Mouse (Mus musculus) midbrain, embryonic 14.5 days (tissue): ENCODE measurements around the gene Plekhg1. TPM values are rescaled to one million over a fixed set of nuclear protein-coding genes. Genes with fewer than 3 reads are reported as not detected.

Experiments used
- ATAC-seq: fragments of 200-750 bp; cut with Nextera tagmentation; 2 replicates; pipeline ENCODE4 v1.8.0; 2017; ENCODE audit warnings: moderate number of reproducible peaks, moderate library complexity; ENCODE audit not compliant: low FRiP score, low TSS enrichment
- DNase-seq: peaks from one replicate; pipeline ENCODE4 v3.0.0-alpha.2; 2015
- H3K27ac ChIP-seq: fragments of 300-500 bp; sonication (generic); replicated peaks from 2 replicates; pipeline ENCODE4 v1.5.1; 2014; ENCODE audit warnings: mild to moderate bottlenecking, low read depth, low read length, moderate library complexity
- H3K27me3 ChIP-seq: fragments of 300-500 bp; sonication (generic); 2 replicates; pipeline ENCODE4 v1.6.1; 2014; ENCODE audit warnings: low read length, control low read depth, mixed read lengths; ENCODE audit not compliant: control insufficient read depth, insufficient read depth
- H3K36me3 ChIP-seq: fragments of 300-500 bp; sonication (generic); 2 replicates; pipeline ENCODE4 v1.6.1; 2014; ENCODE audit warnings: low read length, control low read depth; ENCODE audit not compliant: control insufficient read depth, insufficient read depth
- H3K4me1 ChIP-seq: fragments of 300-500 bp; sonication (generic); 2 replicates; pipeline ENCODE4 v1.6.1; 2014; ENCODE audit warnings: mild to moderate bottlenecking, antibody characterized with exemption, low read length, control low read depth; ENCODE audit not compliant: control insufficient read depth, insufficient read depth
- H3K4me2 ChIP-seq: fragments of 300-500 bp; sonication (generic); 2 replicates; pipeline ENCODE4 v1.6.1; 2014; ENCODE audit warnings: mild to moderate bottlenecking, low read length, moderate library complexity
- H3K4me3 ChIP-seq: fragments of 300-500 bp; sonication (generic); replicated peaks from 2 replicates; pipeline ENCODE4 v1.5.1; 2014; ENCODE audit warnings: low read depth, low read length
- H3K9ac ChIP-seq: fragments of 300-500 bp; sonication (generic); replicated peaks from 2 replicates; pipeline ENCODE4 v1.6.1; 2014; ENCODE audit warnings: mild to moderate bottlenecking, low read length, moderate library complexity
- H3K9me3 ChIP-seq: fragments of 300-500 bp; sonication (generic); 2 replicates; pipeline ENCODE4 v1.6.1; 2016; ENCODE audit warnings: low read length, control low read depth, mixed read lengths; ENCODE audit not compliant: control insufficient read depth
- WGBS: fragments of 180-500 bp; shearing (Covaris S2); extraction: QIAGEN DNeasy Blood & Tissue Kit; methylation state at CpG from one replicate; pipeline ENCODE4 v1.1.7; 2014; 5-methylcytosine and 5-hydroxymethylcytosine counted together
- polyA plus RNA-seq: library from polyadenylated mRNA; unstranded; fragments of >200 nt; fragmentation: Nextera tagmentation; extraction: Ambion mirVana; gene quantifications from 2 replicates; pipeline ENCODE4 v1.2.1, GENCODE M21; 2014

The Plekhg1 gene
- polyA plus RNA-seq, 1 experiment from 2014 or later, result 8.9 TPM

DNA sequence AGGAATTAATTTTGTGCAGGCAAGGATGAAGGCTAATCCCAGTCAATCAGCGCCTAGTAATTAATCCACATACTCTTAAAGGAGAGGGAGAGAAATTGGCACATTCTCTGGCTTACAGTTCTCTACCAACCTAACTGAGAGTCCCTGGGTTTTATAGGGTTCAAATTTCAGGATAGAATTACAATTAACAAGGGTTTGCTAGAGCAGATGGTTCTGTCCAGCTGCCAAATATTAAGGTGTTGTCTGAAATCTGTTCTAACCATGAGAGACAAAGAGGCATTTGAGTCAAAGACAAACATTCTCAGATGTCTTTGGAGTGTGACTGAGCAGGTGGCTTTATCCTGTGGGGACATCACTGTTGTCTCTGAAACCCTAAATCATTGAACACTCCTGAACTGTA lies 87.2 kb downstream of the Plekhg1 start:
- no peak overlapping the region for H3K27ac ChIP-seq
- H3K9ac ChIP-seq, result no peak overlapping the region
- 39% methylated on average over 1 of the region's 1 CpGs for WGBS
- no peaks in the 10 kb centered on the region for H3K4me1 ChIP-seq
- H3K27me3 ChIP-seq, result no peaks in the 10 kb centered on the region
- H3K9me3 ChIP-seq, result no peaks in the 10 kb centered on the region
- H3K4me2 ChIP-seq, result no peak overlapping the region
- H3K4me3 ChIP-seq, result no peak overlapping the region
- no peaks in the 10 kb centered on the region for H3K36me3 ChIP-seq
- ATAC-seq, result no peak
- DNase-seq, result peak; percentile 19

DNA sequence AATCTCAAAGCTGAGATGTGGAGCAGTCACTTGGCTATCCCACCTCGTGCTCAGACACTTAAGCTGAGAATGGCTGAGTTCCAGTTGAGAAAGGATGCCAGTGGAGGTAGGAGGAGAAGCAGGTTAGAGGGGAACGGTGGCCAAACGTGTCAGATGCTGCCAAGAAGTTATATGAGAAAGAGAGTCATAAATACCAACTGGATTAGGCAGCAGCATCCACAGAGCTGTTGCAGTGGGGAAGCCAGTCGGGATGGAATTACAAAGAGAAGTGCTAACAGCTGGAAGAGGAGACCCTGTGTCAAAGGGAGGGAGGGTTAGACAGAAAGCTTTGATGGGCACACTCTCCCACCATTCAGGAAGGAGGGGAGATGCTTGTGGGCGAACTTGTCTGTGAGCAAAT lies 89.3 kb downstream of the Plekhg1 start:
- no peak overlapping the region for H3K4me2 ChIP-seq
- no peaks in the 10 kb centered on the region for H3K27me3 ChIP-seq
- no peak overlapping the region for H3K27ac ChIP-seq
- ATAC-seq, result no peak
- H3K36me3 ChIP-seq, result no peaks in the 10 kb centered on the region
- H3K4me3 ChIP-seq, result no peak overlapping the region
- no peaks in the 10 kb centered on the region for H3K9me3 ChIP-seq
- no peak for DNase-seq
- no peaks in the 10 kb centered on the region for H3K4me1 ChIP-seq
- WGBS, result 50% methylated on average over 5 of the region's 5 CpGs
- no peak overlapping the region for H3K9ac ChIP-seq

DNA sequence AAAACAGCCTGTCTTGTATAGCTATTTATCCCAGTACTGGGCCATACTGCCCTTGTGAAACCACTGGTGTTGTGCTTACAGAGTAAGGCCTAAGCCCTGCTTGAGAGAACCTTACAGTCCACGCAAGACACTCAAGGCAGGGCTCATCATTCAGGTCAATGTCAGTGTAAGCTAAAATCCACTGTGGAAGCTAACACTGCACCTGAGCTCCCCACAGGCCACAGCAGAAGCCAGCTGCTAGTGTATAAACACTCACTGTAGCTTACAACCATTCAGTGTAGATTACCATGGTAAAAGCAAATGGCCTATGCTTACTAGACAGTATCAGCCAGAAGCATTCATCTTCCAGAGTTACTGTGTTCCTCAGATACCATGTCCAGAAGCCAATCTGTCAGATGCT lies 90.5 kb downstream of the Plekhg1 start:
- Histone ChIP-seq H3K27me3 (no peaks in the 10 kb centered on the region), H3K9ac (no peak overlapping the region), H3K9me3 (no peaks in the 10 kb centered on the region), H3K27ac (no peak overlapping the region), H3K4me1 (no peaks in the 10 kb centered on the region), H3K4me2 (no peak overlapping the region), H3K36me3 (no peaks in the 10 kb centered on the region), H3K4me3 (no peak overlapping the region)
- DNase-seq (no peak), ATAC-seq (no peak)
- WGBS, result 100% methylated on average over 1 of the region's 1 CpGs

DNA sequence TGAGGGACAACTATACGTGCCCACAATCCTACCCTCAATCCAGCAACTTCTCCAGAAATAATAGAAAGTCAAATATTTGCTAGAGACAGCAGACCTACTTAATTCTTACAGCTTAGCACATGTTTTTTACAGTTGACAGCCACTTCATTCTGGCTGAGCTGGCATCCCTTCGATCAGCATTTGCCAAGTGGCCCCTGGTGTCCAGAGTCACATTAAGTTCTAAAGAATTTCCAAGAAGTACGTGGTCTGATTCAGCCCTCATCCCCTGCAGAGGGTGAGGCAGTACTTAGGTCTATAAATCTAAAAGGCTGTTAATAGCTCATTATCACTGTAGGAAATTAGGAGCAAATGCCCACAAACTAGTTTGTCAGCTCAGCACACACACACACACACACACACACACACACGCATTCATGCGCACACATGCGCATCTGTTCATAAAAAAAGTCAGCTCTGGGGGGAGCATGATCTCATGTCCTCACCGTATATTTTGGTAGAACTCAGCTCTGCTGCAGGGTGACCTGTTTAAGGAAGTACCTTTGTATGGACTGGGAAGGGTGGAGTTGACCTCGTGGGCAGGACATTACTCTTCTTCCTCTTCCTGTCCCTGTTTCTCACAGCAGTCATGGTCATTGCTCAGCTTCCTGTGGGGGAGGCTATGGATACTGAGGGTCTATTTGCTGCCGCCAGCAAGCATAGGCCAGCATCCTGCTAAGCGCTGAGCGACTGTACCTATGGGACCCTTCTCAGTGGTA lies 91.6 kb downstream of the Plekhg1 start:
- H3K36me3 ChIP-seq, result no peaks in the 10 kb centered on the region
- H3K9me3 ChIP-seq, result no peaks in the 10 kb centered on the region
- 90% methylated on average over 11 of the region's 11 CpGs for WGBS
- no peak overlapping the region for H3K4me3 ChIP-seq
- H3K27me3 ChIP-seq, result no peaks in the 10 kb centered on the region
- H3K9ac ChIP-seq, result no peak overlapping the region
- no peak overlapping the region for H3K4me2 ChIP-seq
- H3K4me1 ChIP-seq, result no peaks in the 10 kb centered on the region
- no peak overlapping the region for H3K27ac ChIP-seq
- DNase-seq (no peak), ATAC-seq (no peak)

DNA sequence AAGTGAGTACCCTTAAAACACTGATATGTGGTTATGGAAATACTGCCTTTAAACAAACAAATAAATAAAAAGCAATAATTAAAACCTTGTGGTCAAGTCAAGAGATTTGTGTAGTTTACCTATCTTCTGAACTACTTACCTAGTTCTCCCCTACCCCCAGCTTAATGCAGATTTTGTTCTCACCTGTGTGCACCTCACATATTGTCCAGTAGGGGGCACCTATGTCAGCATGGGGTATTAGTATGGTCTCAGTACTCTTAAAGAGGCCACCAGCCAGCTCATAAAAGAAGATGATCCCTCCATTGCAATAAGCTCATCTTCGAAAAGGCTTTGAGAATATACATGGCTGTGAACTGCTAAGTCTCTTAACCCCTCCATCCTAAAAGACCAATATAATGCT lies 93.9 kb downstream of the Plekhg1 start:
- ATAC-seq (no peak), DNase-seq (no peak)
- H3K9ac ChIP-seq, result no peak overlapping the region
- no peaks in the 10 kb centered on the region for H3K27me3 ChIP-seq
- no peaks in the 10 kb centered on the region for H3K4me1 ChIP-seq
- no peak overlapping the region for H3K4me3 ChIP-seq
- no peaks in the 10 kb centered on the region for H3K9me3 ChIP-seq
- no peak overlapping the region for H3K4me2 ChIP-seq
- H3K27ac ChIP-seq, result no peak overlapping the region
- no peaks in the 10 kb centered on the region for H3K36me3 ChIP-seq
- WGBS, result 91% methylated on average over 1 of the region's 1 CpGs

DNA sequence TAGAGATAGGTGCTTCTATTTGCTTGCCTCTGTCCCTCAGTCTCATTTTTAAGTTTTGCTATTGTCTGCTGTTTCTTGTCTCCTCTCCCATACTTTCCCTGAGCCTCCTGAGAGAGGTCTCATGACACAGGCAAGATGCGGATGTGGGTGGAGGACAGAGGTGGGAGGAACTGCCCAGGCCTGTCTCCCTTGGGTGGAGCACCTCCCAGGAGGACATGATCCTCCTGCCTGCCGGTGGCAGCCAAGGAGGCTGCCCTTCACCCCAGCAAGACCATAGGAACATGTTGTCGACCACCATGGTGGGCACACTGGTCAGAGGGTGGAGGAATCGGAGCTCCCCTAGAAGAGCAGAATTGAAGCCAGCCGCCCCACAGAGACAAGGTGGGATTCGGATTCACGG lies 94.5 kb downstream of the Plekhg1 start:
- no peaks in the 10 kb centered on the region for H3K27me3 ChIP-seq
- ATAC-seq (no peak), DNase-seq (no peak)
- H3K36me3 ChIP-seq, result no peaks in the 10 kb centered on the region
- no peak overlapping the region for H3K4me2 ChIP-seq
- no peaks in the 10 kb centered on the region for H3K4me1 ChIP-seq
- no peaks in the 10 kb centered on the region for H3K9me3 ChIP-seq
- H3K4me3 ChIP-seq, result no peak overlapping the region
- 87% methylated on average over 7 of the region's 7 CpGs for WGBS
- no peak overlapping the region for H3K27ac ChIP-seq
- no peak overlapping the region for H3K9ac ChIP-seq

DNA sequence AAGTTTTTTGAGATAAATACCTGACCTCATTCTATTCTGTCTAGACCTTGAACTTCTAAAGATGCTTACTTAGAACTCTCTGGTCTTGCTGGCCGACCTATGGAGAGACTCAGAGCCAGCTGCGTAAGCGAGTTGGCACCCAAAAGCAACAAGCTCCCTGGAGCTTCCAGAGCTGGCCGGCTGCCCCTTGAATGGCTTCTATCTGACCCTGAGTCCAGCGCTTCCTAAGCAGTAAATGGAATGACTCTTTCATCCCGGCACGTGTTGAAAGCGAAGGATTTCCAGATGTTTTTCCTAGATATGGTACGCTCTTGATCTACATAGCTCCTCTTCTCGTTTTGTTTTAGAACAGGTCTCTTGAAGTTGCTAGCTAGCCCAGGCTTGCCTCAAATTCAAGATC lies 95.5 kb downstream of the Plekhg1 start:
- no peaks in the 10 kb centered on the region for H3K9me3 ChIP-seq
- H3K27ac ChIP-seq, result no peak overlapping the region
- H3K4me2 ChIP-seq, result no peak overlapping the region
- H3K4me1 ChIP-seq, result no peaks in the 10 kb centered on the region
- H3K4me3 ChIP-seq, result no peak overlapping the region
- H3K9ac ChIP-seq, result no peak overlapping the region
- H3K27me3 ChIP-seq, result no peaks in the 10 kb centered on the region
- ATAC-seq (no peak), DNase-seq (no peak)
- H3K36me3 ChIP-seq, result no peaks in the 10 kb centered on the region
- 90% methylated on average over 10 of the region's 10 CpGs for WGBS

DNA sequence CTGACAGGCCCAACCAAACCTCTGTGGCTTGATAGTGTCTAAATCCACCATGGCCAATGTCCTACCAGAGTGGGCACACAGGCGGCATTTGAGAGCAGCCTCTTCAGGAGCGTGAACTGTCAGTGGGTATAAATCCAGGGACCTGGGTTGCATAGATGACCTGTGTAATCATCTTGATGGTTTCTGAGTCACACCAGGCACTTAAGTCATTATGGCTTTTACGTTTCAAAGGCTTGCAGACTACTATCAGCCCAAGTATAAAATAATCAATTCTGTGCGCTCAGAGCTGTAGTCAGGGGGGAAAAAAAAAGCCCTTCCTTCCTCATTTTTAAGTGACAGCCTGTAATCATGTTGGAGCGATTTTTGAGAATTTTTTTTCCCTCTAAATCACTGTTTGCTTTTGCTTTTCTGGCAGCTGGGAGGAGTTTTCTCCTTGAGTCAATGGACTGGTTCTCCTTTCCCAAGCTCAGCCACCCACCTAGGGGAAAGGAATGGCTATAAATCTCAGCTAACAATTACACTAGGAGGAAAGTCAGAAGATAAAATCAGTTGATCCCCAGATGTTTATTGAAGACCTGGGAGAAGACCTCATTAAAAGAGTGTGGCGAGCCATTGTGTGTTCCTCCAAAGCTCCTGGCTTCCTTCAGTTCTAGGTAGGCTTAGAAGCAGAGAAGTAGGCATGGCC lies 99.7 kb downstream of the Plekhg1 start:
- H3K27me3 ChIP-seq, result no peaks in the 10 kb centered on the region
- no peak overlapping the region for H3K9ac ChIP-seq
- DNase-seq (no peak), ATAC-seq (no peak)
- no peaks in the 10 kb centered on the region for H3K36me3 ChIP-seq
- no peaks in the 10 kb centered on the region for H3K9me3 ChIP-seq
- WGBS, result 73% methylated on average over 6 of the region's 6 CpGs
- no peak overlapping the region for H3K4me3 ChIP-seq
- no peak overlapping the region for H3K27ac ChIP-seq
- H3K4me1 ChIP-seq, result no peaks in the 10 kb centered on the region
- H3K4me2 ChIP-seq, result no peak overlapping the region

DNA sequence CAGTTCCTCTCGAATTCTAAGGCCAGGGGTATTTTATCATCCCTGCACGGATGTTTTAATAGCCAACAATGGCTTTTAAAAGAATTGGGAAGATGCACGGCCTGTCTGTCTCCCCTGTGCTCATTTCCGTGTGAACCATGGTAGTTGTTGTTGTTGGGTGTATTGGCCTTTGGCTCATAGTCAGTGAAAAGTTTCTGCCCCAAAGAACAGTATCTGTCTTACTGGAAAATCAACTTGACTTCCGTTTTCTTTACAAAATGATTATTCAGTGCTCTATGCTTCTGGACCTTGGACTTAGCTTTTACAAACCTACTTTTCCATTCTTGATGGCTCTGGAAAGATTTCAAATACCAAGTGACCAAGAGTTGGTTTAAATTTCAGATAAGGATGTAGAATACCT lies 104.3 kb downstream of the Plekhg1 start:
- Histone ChIP-seq H3K9ac (no peak overlapping the region), H3K27ac (no peak overlapping the region), H3K4me2 (no peak overlapping the region), H3K36me3 (no peaks in the 10 kb centered on the region), H3K9me3 (no peaks in the 10 kb centered on the region), H3K4me1 (no peaks in the 10 kb centered on the region), H3K4me3 (no peak overlapping the region), H3K27me3 (no peaks in the 10 kb centered on the region)
- DNase-seq, result no peak
- no peak for ATAC-seq
- 82% methylated on average over 5 of the region's 5 CpGs for WGBS
